Mouse (Mus musculus): ENCODE measurements at regions not wholly inside any gene's neighbourhood (a gene's known extent, or its start where the extent isn't known, plus 50 kb on each side); places are given as distances from the start of the nearest gene placed in this dataset.

DNA sequence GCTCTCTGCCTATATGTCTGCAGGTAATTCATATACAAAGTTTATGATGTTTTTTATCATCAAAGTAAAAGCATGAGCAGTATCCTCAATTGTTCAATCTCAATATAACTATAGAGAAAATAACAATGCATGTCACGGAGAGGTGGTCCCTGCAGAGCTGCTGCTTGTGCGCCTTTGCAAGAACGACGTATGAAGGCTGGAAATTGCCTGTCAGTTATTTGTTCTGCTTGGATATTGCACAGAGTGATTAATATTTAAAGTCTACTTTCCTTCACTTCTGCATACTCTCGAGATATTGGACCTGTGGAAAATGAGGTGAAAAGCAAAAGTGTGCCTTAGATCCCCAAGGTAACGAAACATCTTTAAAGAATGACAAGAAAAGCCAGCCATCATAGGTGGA is 362.8 kb downstream of the Lmo7 start:
- WGBS: 76% methylated on average over 6 of the region's 6 CpGs
- Histone ChIP-seq H3K27me3 (no peaks in the 10 kb centered on the region), H3K36me3 (no peaks in the 10 kb centered on the region), H3K4me3 (no peak overlapping the region), H3K9me3 (no peaks in the 10 kb centered on the region), H3K4me1 (no peaks in the 10 kb centered on the region), H3K4me2 (replicated peaks) (no peak overlapping the region), H3K27ac (no peak overlapping the region), H3K9ac (no peak overlapping the region)
- no peak for ATAC-seq (ENCODE audit: insufficient number of reproducible peaks, insufficient read depth, low FRiP score, low TSS enrichment)

DNA sequence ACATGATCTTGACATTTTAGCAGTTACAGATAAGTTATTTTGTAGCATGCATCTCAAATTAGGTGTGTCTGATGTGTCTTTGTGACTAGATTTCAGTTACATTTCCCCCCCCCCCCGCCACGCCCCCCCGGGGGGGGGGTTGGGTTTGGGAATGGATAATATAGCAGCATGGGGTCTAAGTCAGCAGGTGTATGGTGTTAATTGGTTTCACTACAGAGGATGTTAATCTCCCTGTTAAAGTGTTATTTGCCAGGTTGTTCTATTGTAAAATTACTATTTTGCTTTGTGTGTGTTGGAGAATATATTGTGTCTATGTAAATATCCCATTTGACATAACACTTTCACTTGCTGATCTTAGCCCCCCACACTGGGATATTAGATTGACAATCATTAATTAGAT is 319.2 kb downstream of the Lmo7 start:
- 15% methylated on average over 3 of the region's 3 CpGs for WGBS
- Histone ChIP-seq H3K4me3 (no peak overlapping the region), H3K27me3 (no peaks in the 10 kb centered on the region), H3K9ac (no peak overlapping the region), H3K4me2 (replicated peaks) (no peak overlapping the region), H3K36me3 (no peaks in the 10 kb centered on the region), H3K4me1 (no peaks in the 10 kb centered on the region), H3K27ac (no peak overlapping the region), H3K9me3 (no peaks in the 10 kb centered on the region)
- ATAC-seq (ENCODE audit: insufficient number of reproducible peaks, insufficient read depth, low FRiP score, low TSS enrichment): no peak

DNA sequence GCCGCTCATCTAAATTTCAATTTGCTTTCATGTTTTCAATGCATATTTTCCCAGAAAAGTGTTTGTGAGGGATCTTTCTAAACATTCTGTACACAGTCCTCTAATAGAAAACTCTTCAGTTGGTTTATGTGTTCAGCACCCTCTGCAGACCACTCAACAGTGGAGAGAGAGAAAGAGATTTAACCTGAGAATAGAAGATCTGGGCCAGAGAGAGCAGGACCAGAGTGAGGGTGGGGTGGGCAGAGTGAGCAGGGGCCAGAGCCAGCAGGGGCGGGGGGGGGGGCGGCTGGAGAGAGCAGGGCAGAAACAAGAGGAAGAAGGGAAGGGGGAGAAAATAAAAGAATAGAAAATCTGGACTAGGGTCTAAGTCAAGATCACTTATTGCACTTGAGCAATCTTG is 318.7 kb downstream of the Lmo7 start:
- Histone ChIP-seq H3K27me3 (no peaks in the 10 kb centered on the region), H3K9ac (no peak overlapping the region), H3K27ac (no peak overlapping the region), H3K4me3 (no peak overlapping the region), H3K9me3 (no peaks in the 10 kb centered on the region), H3K4me2 (replicated peaks) (no peak overlapping the region), H3K4me1 (no peaks in the 10 kb centered on the region), H3K36me3 (no peaks in the 10 kb centered on the region)
- WGBS: 85% methylated on average over 1 of the region's 3 CpGs
- no peak for ATAC-seq (ENCODE audit: insufficient number of reproducible peaks, insufficient read depth, low FRiP score, low TSS enrichment)

DNA sequence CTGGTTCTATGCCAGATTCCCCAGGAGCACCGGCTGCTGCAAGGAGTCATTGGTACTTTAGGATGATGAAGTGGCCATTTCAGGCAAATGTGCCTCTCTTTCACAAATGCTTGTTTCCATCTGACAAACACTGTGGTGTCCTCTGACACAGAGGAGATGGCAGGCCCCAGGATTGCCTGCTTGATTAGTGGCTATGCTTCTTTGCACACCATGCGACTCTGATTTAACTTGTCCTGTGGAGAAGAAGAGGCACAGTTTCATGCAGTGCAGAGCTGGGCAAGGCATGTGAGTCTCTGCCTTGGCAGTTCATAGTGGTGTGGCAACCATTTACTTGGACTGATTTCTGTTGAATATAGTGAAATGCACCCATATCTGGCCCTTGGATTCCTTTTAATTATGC is 308.4 kb downstream of the Lmo7 start:
- Histone ChIP-seq H3K4me3 (no peak overlapping the region), H3K4me1 (no peaks in the 10 kb centered on the region), H3K27me3 (no peaks in the 10 kb centered on the region), H3K4me2 (replicated peaks) (no peak overlapping the region), H3K36me3 (no peaks in the 10 kb centered on the region), H3K9me3 (no peaks in the 10 kb centered on the region), H3K27ac (no peak overlapping the region), H3K9ac (no peak overlapping the region)
- 95% methylated on average over 2 of the region's 2 CpGs for WGBS
- ATAC-seq (ENCODE audit: insufficient number of reproducible peaks, insufficient read depth, low FRiP score, low TSS enrichment): no peak

DNA sequence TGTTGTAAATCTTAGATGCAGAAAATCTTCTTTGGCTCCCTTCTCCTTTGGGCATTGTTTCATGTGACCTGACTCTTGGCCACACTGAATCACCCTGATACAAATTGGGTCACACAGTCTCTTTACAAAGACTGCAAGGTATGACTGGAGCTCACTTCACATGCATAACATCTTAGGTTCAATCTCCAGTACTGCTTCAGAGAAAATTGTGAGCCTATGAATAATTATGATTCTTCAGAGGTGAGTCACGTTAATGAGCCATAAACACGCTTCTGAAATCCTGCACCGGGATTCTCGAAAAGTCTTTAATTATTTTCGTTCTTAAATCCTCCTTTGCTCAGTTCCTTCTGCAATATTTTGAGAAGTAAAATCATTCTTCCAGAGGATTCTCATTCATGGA is 307.7 kb downstream of the Lmo7 start:
- H3K9ac ChIP-seq: no peak overlapping the region
- H3K4me2 ChIP-seq (replicated peaks): no peak overlapping the region
- no peak overlapping the region for H3K27ac ChIP-seq
- H3K4me3 ChIP-seq: no peak overlapping the region
- 88% methylated on average over 5 of the region's 5 CpGs for WGBS
- no peaks in the 10 kb centered on the region for H3K9me3 ChIP-seq
- no peaks in the 10 kb centered on the region for H3K4me1 ChIP-seq
- no peaks in the 10 kb centered on the region for H3K36me3 ChIP-seq
- no peak for ATAC-seq (ENCODE audit: insufficient number of reproducible peaks, insufficient read depth, low FRiP score, low TSS enrichment)
- H3K27me3 ChIP-seq: no peaks in the 10 kb centered on the region

DNA sequence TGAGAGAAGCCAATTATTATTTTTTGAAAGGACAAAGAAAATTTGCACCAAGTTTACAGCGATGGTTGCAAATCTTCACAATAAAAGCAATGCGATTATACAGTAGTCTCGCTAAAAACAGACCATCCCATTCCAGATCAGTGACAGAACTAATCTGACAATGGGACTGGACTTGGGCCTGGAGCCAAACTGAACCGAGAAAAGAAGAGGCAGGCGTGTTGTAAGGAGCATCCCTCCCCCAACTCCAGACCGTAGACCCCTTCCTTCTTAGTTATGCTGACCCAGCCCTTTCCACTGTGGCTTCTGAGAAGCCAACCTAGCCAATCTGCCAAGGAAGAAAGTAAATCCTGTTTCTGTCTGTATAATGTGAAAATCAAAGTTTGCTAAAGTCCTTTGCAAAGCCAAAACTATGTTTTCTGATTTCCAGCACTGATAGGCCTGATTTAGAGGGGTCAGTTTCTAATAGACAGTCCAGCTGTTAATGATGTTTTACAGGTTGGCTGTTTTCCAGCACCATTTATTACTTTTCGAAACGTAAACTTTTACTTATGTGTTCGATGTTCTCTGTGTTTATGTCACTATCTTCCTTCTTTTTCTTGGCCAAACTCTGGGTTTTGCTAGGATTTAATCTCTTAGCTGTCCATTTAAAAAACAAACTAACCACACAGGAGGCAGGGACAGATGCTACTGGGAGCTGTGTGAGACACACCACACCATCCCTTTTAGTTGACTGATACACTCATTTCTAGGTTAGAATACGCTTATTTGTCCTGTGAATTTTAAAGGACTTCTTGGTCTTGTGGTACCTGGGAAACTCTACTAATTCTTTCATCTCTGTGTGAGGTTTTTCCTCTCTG is 301.5 kb downstream of the Lmo7 start:
- no peak overlapping the region for H3K9ac ChIP-seq
- H3K36me3 ChIP-seq: no peaks in the 10 kb centered on the region
- ATAC-seq (ENCODE audit: insufficient number of reproducible peaks, insufficient read depth, low FRiP score, low TSS enrichment): no peak
- H3K9me3 ChIP-seq: no peaks in the 10 kb centered on the region
- no peak overlapping the region for H3K4me3 ChIP-seq
- no peaks in the 10 kb centered on the region for H3K27me3 ChIP-seq
- WGBS: 82% methylated on average over 10 of the region's 10 CpGs
- H3K4me2 ChIP-seq (replicated peaks): no peak overlapping the region
- no peak overlapping the region for H3K27ac ChIP-seq
- no peaks in the 10 kb centered on the region for H3K4me1 ChIP-seq

DNA sequence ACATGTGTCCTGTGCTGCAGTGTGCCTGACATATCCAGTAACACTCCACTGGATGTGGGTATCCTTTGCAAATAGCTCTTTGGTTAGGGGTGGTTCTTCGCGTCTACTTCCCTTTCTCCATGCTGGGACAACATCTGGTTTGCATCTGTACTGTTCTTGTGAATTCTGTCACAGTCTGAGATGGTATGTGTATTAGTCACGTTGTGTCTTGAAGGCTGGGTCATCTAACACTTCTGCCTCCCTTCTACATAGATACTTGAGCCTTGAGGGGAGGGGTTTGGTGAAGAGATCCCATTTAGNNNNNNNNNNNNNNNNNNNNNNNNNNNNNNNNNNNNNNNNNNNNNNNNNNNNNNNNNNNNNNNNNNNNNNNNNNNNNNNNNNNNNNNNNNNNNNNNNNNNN is 294.9 kb downstream of the Lmo7 start:
- H3K9ac ChIP-seq: no peak overlapping the region
- no peak for ATAC-seq (ENCODE audit: insufficient number of reproducible peaks, insufficient read depth, low FRiP score, low TSS enrichment)
- 24% methylated on average over 3 of the region's 3 CpGs for WGBS
- H3K27ac ChIP-seq: no peak overlapping the region
- H3K4me3 ChIP-seq: no peak overlapping the region
- H3K4me2 ChIP-seq (replicated peaks): no peak overlapping the region
- H3K36me3 ChIP-seq: no peaks in the 10 kb centered on the region
- no peaks in the 10 kb centered on the region for H3K9me3 ChIP-seq
- 0 out of 2 replicates have a peak, but pooled peaks cover 3% of the 10 kb centered on the region for H3K4me1 ChIP-seq
- H3K27me3 ChIP-seq: no peaks in the 10 kb centered on the region

DNA sequence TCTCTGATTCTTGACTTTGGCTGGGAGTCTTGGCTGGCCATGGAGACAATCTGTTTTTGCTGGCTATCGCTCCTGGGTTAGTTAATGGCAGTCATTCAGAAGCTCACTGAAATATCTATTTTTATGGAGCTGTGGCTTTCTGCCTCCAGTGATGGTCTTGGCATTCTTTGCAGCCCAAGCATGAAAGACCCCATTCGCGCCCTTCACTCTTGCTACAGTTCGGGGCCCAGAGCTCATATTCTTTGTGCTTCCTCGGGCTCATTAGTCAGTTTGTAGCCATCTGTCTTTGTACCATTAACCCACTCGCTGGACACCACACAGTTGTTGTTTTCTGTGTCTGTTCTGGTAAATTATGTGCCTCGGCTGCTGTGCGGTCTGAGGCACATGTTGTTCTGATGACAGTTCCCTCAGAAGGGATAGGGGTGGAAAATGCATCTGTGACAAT is 290.4 kb downstream of the Lmo7 start:
- H3K27me3 ChIP-seq: no peaks in the 10 kb centered on the region
- H3K36me3 ChIP-seq: no peaks in the 10 kb centered on the region
- ATAC-seq (ENCODE audit: insufficient number of reproducible peaks, insufficient read depth, low FRiP score, low TSS enrichment): no peak
- no peak overlapping the region for H3K27ac ChIP-seq
- H3K4me3 ChIP-seq: no peak overlapping the region
- no peaks in the 10 kb centered on the region for H3K9me3 ChIP-seq
- 0 out of 2 replicates have a peak, but pooled peaks cover 3% of the 10 kb centered on the region for H3K4me1 ChIP-seq
- H3K9ac ChIP-seq: no peak overlapping the region
- 83% methylated on average over 8 of the region's 8 CpGs for WGBS
- no peak overlapping the region for H3K4me2 ChIP-seq (replicated peaks)

DNA sequence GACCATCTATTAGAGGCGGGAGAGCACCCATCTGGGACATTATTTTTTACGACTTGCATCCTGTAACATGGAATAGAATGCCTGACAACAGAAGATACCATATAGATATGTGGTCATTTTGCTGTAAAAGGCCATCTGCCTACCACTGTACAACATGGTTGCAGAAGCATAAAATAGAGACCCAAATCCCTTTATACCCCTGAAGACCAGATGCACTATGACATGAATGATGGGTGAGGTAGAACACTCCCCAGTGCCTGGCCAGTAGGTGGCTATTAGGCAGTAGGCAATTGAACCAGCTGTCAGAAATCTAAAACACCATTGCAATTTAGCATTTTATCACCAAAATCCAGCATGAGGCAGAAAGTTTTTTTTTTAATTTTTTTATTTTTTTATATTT is 289.6 kb downstream of the Lmo7 start:
- no peak for ATAC-seq (ENCODE audit: insufficient number of reproducible peaks, insufficient read depth, low FRiP score, low TSS enrichment)
- H3K4me3 ChIP-seq: no peak overlapping the region
- no peak overlapping the region for H3K27ac ChIP-seq
- H3K36me3 ChIP-seq: no peaks in the 10 kb centered on the region
- H3K27me3 ChIP-seq: no peaks in the 10 kb centered on the region
- H3K9ac ChIP-seq: no peak overlapping the region
- no peaks in the 10 kb centered on the region for H3K4me1 ChIP-seq
- no peak overlapping the region for H3K4me2 ChIP-seq (replicated peaks)
- H3K9me3 ChIP-seq: no peaks in the 10 kb centered on the region
- WGBS: 86% methylated on average over 2 of the region's 2 CpGs

DNA sequence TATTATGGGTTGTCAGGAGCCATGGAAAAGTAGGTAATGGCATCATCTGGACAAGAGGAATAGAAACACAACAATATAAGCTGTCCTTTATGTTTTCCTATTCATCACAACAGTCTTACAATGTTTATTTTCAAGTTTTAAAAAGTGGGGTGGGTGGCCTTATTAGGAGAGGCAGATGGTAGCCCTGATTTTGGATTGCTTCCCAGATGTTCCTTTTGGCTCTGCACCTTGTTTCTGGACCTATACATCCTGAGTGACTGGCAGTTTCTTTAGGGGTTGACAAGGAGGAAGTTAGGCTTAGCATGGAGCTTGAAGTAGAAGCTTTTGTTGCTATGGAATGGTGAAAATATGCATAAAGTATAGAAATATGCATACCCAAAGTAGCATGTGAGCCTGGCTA is 286.8 kb downstream of the Lmo7 start:
- ATAC-seq (ENCODE audit: insufficient number of reproducible peaks, insufficient read depth, low FRiP score, low TSS enrichment): no peak
- no peaks in the 10 kb centered on the region for H3K4me1 ChIP-seq
- H3K27ac ChIP-seq: no peak overlapping the region
- H3K36me3 ChIP-seq: no peaks in the 10 kb centered on the region
- H3K9me3 ChIP-seq: no peaks in the 10 kb centered on the region
- no peak overlapping the region for H3K9ac ChIP-seq
- H3K4me2 ChIP-seq (replicated peaks): no peak overlapping the region
- H3K27me3 ChIP-seq: no peaks in the 10 kb centered on the region
- H3K4me3 ChIP-seq: no peak overlapping the region

DNA sequence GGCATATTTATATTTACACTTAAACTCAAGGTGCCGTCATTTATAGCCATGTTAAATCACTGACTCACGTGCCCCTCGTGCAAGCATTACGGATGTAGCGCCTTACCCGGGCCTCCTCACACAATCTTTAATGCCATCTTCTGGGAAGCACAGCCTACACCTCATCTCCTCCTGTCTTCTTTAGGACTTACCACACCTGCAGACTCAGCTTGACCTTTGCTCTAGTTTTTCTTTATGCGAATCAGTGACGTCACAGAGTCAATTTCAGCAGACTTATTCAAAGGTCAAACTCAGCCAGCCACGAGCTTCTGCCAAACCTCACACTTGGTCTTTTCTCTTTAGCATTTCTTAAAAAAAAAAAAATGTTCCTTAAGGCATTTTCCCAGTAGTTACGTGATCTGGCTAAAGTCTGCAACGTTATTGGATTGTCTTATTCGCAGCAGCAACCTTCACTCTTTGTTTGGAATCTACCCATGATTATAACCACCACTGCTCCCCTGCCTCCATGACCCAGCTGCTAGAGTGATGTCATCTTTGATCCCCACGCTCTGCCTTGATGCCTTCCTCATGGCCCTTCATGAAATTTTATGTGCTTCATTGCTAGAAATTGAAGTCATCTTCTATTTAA is 285.3 kb downstream of the Lmo7 start:
- WGBS: 62% methylated on average over 13 of the region's 13 CpGs
- ATAC-seq (ENCODE audit: insufficient number of reproducible peaks, insufficient read depth, low FRiP score, low TSS enrichment): no peak
- no peaks in the 10 kb centered on the region for H3K9me3 ChIP-seq
- no peak overlapping the region for H3K4me3 ChIP-seq
- H3K27ac ChIP-seq: no peak overlapping the region
- H3K27me3 ChIP-seq: no peaks in the 10 kb centered on the region
- H3K4me1 ChIP-seq: no peaks in the 10 kb centered on the region
- H3K9ac ChIP-seq: no peak overlapping the region
- H3K36me3 ChIP-seq: no peaks in the 10 kb centered on the region
- H3K4me2 ChIP-seq (replicated peaks): no peak overlapping the region

DNA sequence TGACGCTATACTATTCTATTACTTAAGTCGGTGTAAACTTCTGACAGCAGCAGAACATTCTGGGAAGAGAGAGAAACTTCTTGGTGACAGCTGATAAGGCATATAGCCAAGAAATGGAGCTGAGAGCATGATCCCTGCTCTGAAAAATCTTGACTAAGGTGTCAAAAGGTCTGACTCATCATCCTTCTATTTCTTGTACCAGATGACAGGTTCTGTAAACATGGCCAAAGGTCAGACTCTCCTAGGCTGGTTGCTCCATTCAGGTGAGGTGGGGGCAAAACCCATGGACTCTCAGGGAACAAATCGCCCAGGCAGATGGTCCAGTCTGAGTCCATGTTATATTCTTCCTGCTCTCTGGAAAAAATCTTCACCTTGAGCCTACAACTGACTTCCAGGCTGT is 283.5 kb downstream of the Lmo7 start:
- no peaks in the 10 kb centered on the region for H3K4me1 ChIP-seq
- WGBS: 74% methylated on average over 3 of the region's 3 CpGs
- no peak overlapping the region for H3K4me3 ChIP-seq
- H3K9ac ChIP-seq: no peak overlapping the region
- no peaks in the 10 kb centered on the region for H3K9me3 ChIP-seq
- H3K27ac ChIP-seq: no peak overlapping the region
- H3K27me3 ChIP-seq: no peaks in the 10 kb centered on the region
- no peak for ATAC-seq (ENCODE audit: insufficient number of reproducible peaks, insufficient read depth, low FRiP score, low TSS enrichment)
- H3K4me2 ChIP-seq (replicated peaks): no peak overlapping the region
- H3K36me3 ChIP-seq: no peaks in the 10 kb centered on the region
